ENCODE assay signal across 8 mouse cellular contexts in the genomic region with DNA sequence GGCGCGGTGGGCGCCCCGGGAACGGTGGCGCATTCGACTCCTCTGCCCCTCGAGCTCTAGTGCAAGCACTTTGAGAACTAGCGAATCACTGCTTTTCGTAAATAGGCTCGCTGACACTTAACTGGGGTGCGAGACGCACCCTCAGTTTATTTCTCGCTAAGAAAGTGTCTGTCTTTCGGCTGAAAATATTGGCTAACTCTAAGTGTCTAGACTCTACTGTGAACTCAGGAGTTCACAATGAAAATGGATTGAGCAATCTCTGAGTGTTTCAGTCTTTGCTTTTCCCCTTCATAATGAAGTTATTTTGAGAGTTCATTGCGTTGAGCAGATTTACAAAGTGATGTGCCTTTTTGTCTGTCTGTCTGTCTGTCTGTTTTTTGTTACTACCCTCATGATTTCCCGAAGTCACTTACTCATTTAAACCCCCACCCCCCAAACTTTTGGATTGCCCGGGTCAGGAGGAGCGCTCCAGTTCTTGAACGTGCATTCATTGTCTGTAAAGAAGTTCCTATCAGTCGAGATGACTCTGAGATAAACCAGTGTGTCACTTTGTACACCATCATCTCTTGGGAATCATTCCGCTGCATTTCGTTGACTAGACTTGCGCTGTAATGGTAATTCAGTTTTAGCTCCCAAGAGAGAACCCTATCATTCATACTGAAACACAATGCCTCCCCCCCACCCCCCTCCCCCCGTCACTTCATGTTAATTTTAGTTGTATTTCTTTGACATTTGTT. TPM values are rescaled to one million over a fixed set of nuclear protein-coding genes. Genes with fewer than 3 reads are reported as not detected.
DNase-seq lines count a peak whose midpoint lies in the region; ATAC-seq and TF ChIP-seq lines count a peak whose summit lies in the region.

No protein-coding gene starts in this region.

- WGBS in lung, embryonic 15.5 days, result 2% methylated on average over 19 of the region's 25 CpGs
- 1% methylated on average over 25 of the region's 25 CpGs for WGBS in intestine, embryonic 16.5 days

- H3K4me2 ChIP-seq in lung, embryonic 15.5 days, result peak overlapping the region; percentile 75
- H3K4me2 ChIP-seq in intestine, embryonic 16.5 days (ENCODE audit: low read depth, low read length), result peak overlapping the region; percentile 81
- peak overlapping the region; percentile 89 for H3K4me2 ChIP-seq in myocyte (ENCODE audit: low read depth)

- peak overlapping the region; percentile 52 for H3ac ChIP-seq in myocyte (ENCODE audit: control insufficient read depth, insufficient read length)

- H3K79me2 ChIP-seq in myocyte (ENCODE audit: control insufficient read depth, insufficient read depth), result peaks cover 55% of the 10 kb centered on the region

- H3K27ac ChIP-seq in lung, embryonic 15.5 days, result peak overlapping the region; percentile 100
- H3K27ac ChIP-seq in intestine, embryonic 16.5 days (ENCODE audit: low read length), result peak overlapping the region; percentile 99

- peak overlapping the region; percentile 97 for H3K9ac ChIP-seq in lung, embryonic 15.5 days
- H3K9ac ChIP-seq in intestine, embryonic 16.5 days (ENCODE audit: low read depth, low read length), result peak overlapping the region; percentile 98

- no peak for DNase-seq in lung, postnatal 10 days
- peak; percentile 22 for DNase-seq in embryo, embryonic 9.5 days (ENCODE audit: extremely low spot score)
- no peak for DNase-seq in spleen, postnatal 10 days (ENCODE audit: low spot score in 2 of 2)
- no peak for DNase-seq in cerebellum, adult 11 months
- DNase-seq in urinary bladder, postnatal 10 days (ENCODE audit: low spot score), result no peak

- H3K27me3 ChIP-seq in lung, embryonic 15.5 days, result no peaks in the 10 kb centered on the region
- no peaks in the 10 kb centered on the region for H3K27me3 ChIP-seq in intestine, embryonic 16.5 days (replicated peaks; ENCODE audit: control insufficient read depth, insufficient read depth, low read length)
- no peaks in the 10 kb centered on the region for H3K27me3 ChIP-seq in myocyte (ENCODE audit: control insufficient read depth, insufficient read depth, insufficient read length)

- TF ChIP-seq POLR2A in myocyte (IDR thresholded peaks at IDR 0.05; ENCODE audit: insufficient read length, low read depth), result no peak

- no peaks in the 10 kb centered on the region for H3K36me3 ChIP-seq in lung, embryonic 15.5 days
- no peaks in the 10 kb centered on the region for H3K36me3 ChIP-seq in intestine, embryonic 16.5 days (ENCODE audit: control insufficient read depth, insufficient read depth, low read length)
- H3K36me3 ChIP-seq in myocyte (ENCODE audit: control insufficient read depth, insufficient read depth), result no peaks in the 10 kb centered on the region

- no peak for ATAC-seq in lung, embryonic 15.5 days (ENCODE audit: borderline replicate concordance, extremely low read depth, low FRiP score, low TSS enrichment)
- peak; percentile 2; the same call in 1 of the 2 replicates for ATAC-seq in intestine, embryonic 16.5 days

- peaks cover 29% of the 10 kb centered on the region for H3K4me1 ChIP-seq in lung, embryonic 15.5 days
- peaks cover 14% of the 10 kb centered on the region for H3K4me1 ChIP-seq in intestine, embryonic 16.5 days (ENCODE audit: control insufficient read depth, insufficient read depth, low read length)

- no peaks in the 10 kb centered on the region for H3K9me3 ChIP-seq in lung, embryonic 15.5 days
- no peaks in the 10 kb centered on the region for H3K9me3 ChIP-seq in intestine, embryonic 16.5 days (ENCODE audit: control insufficient read depth, low read length)

- H3K4me3 ChIP-seq in lung, embryonic 15.5 days, result peak overlapping the region; percentile 97
- peak overlapping the region; percentile 95 for H3K4me3 ChIP-seq in intestine, embryonic 16.5 days (ENCODE audit: low read length)
- peak overlapping the region; percentile 61 for H3K4me3 ChIP-seq in myocyte

TF ChIP-seq in myocyte, 11 proteins besides CTCF, POLR2A, EP300 and RAD21:
- TF ChIP-seq TCF12 (IDR thresholded peaks at IDR 0.05; ENCODE audit: insufficient read depth, poor library complexity, severe bottlenecking), result no peak
- peak; percentile 50; the same call in 1 of the 2 replicates for TF ChIP-seq CEBPB (IDR thresholded peaks at IDR 0.05; ENCODE audit: insufficient read depth, poor library complexity, severe bottlenecking)

RNA-seq across cellular contexts. Expression of a gene that starts 1.0 kb away (rescaled TPM):
- polyA plus RNA-seq in lung, embryonic 15.5 days (2015; fragmentation: Nextera tagmentation; extraction: Ambion mirVana), result 31.2 and 39.0 TPM in 2 replicates
- polyA plus RNA-seq in intestine, embryonic 16.5 days (2015; fragmentation: Nextera tagmentation; extraction: Ambion mirVana), result 22.1 and 24.9 TPM in 2 replicates
- polyA plus RNA-seq in myocyte (2012; fragmentation: generic; extraction: Trizol), result 13.9 TPM
